Mouse (Mus musculus) neutrophil, adult 5-6 weeks (primary cell): ENCODE measurements at regions not wholly inside any gene's neighbourhood (a gene's known extent, or its start where the extent isn't known, plus 50 kb on each side); places are given as distances from the start of the nearest gene placed in this dataset.

Experiments
- ATAC-seq: fragments of 151-379, 151-347 bp; 2 replicates; pipeline ENCODE4 v1.8.0; 2017; ENCODE audit warnings: mild to moderate bottlenecking, moderate TSS enrichment; ENCODE audit not compliant: insufficient number of reproducible peaks, poor library complexity, low FRiP score, severe bottlenecking; ENCODE audit errors: extremely low read depth

- no peak for ATAC-seq
Measured at GRCm38 (mm10) chr4:71283147-71283546, 474.6 kb downstream of the Gm11232 start.

DNA sequence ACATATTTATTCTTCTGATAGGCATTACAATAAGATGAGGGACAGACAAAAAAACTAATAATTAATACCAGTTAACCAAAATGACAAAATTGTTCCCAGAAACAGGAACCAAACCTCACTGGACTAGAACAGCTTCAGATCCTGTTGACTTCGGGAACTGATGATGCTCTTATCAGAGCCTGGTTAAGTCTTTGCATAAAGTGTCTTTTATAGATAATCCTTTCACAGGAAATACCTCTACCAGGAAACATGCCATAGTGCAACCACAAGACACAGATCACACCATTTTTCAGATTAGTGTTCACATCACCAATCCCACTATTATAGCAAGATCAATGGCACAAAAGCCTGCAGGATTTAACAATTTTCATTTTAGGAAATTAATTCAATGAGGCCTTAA, 478.1 kb downstream of the Gm11232 start:
- no peak for ATAC-seq

- no peak for ATAC-seq
Measured at GRCm38 (mm10) chr4:71259897-71260296, 497.9 kb downstream of the Gm11232 start.

DNA sequence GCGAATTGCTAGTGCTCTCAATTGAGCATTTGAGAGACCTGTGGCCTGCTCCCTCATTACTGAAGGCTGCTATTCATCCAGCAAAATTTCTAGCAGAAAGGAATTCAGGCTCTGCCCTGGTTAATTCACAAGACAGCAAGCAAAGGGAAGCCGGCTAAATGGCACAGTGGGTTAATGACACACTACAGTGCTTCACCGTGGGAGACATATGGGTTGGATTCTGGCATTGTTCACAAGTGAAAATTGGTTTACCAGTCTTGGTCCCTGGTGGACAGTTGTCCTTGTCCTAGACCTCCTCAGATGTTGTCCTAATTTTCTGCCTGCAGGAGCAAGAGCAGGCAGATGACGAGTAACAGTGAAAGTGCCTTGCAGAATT, 527.3 kb downstream of the Gm11232 start:
- ATAC-seq: no peak

DNA sequence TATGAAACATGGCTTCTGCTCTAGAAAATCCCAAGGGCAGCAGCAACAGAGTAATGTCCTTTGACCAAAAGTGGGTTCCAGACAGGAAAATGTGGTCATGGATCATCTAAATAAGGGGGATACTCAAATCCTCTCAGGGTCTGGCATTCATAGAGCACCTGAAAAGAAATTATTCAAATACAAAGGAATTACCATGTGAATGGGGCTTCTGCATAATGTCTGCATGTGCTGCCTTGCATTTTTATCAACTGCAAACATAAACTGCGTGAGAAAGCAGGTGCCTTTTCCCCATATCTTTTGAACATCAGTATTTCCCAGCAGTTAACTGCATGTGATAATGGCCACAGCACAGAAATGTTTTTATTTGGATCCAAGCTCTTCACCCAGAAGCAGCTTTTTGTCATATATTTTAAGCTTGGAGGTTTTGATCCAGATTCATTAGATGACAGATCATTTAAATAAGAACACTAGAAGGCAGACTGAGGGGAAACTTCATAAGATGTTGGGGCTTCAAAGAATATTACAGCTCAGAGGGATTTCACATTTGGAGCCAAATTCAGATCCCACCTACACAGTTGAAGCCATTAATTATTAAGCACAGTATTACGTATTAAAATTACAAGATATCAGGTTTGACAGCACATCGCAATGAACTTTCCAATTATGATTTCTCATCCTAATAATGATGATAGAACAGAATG, 527.8 kb downstream of the Gm11232 start:
- no peak for ATAC-seq

GRCm38 (mm10) chr4:71226653-71227052, 531.1 kb downstream of the Gm11232 start:
- ATAC-seq: no peak

- no peak for ATAC-seq
Measured at GRCm38 (mm10) chr4:71218060-71218459, 539.7 kb downstream of the Gm11232 start.

DNA sequence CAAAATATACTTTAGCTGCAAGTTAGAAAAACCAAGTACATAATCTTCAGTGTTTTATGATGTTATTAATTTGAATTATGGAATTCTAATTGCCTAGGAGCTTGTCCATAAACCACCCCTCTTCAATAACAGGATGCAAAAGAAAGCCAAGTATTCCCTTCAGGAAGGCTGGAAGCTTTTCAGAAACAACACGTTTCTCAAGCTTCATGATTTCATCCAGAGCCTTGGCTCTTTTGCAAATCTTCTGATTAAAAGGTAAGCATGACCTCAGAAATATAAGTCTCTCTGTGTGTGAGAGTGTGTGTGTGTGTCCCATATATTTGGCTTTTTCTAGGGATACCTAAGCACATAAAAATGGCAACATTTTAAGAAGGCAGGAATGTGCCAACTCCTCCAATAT, 570.0 kb downstream of the Gm11232 start:
- ATAC-seq: no peak

DNA sequence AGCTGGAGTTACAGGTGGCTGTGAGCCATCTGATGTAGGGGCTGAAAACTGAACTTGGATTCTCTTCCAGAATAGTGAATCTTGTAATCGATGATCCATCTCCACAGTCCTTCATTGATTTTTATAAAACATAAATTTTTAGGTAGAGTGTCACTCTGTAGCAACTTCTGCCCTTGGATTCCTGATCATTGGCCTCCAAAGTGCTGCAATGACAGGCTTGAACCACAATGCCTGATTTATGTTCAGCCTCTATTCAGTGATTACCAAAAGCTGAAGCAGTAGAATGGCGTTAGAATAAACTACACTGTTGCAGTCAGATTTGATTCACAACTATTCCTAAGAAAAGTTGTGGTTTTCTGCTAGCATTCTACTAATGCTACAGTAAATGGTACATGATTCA, 580.1 kb downstream of the Gm11232 start:
- no peak for ATAC-seq

DNA sequence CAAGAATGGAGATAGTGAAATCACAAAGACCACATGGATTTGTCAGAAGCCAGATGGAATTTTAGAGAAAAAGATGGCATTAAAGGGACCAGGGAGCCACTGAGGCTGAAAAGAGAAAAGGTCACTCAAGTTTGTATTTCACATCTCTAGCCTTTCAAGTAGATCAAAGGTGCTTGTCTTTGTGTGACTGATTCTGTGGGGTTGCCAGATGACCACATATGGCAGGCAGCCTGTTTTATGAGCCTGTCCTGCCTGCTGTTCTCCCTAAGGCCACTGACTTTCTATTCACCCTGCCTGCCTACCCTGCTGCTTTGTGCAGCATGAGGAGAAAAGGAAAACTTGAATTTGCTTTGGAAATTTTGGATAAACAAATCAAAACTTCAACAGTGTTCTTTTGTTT, 592.0 kb downstream of the Gm11232 start:
- ATAC-seq: no peak

- no peak for ATAC-seq
Measured at GRCm38 (mm10) chr4:71131670-71132317, 597.0 kb upstream of the Megf9 start.

DNA sequence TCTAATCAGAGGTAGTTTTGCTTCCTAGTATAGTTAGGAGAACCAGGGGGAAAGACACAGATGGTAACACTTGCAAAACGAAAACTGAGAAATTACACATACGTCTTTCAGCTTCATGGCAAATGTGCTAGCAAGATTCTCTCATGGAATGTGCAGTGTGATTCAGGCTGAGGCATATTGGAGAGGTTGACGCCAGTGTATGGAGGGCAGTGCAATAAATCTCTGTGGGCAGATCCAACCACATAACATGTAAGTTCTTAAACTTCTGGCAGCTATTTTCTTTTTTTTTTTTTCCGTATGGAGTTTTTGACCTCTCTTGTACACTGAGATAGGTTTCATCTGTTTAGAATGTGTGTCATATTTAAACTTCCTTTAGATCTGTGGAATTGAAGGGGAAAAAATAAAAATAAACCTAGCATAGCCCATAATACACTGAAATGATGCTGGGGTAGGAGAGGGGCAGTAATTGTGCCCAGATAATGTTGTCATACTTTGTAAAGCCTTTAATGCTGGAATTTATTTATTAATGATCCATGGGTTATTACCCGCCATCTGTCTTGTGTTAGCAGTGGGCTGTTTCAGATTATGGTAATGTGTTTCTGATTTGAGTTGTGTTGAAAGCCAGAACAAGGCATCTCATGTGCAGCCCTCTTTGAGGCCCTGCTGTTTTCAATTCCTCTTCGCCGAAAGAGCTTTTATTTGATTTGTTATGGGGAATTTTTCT, 596.3 kb upstream of the Megf9 start:
- no peak for ATAC-seq

DNA sequence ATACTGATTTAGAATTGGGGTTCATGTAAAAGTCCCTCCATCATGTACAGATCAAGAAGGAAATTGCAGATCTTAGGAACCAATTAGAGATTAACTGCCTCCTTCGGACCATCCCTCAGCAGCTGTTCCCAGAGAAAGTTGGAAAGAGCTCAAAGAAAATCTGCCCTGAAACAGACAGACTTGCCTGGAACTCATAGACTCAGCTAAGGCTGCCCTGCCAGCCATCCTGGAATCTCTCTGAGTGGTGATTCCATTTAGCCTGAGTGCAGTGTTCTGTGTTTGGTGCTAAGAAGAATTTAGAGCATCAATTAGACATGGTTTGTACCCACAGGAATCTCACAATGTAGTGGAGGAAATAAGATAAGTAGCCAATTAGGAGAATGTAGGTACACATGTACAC, 594.5 kb upstream of the Megf9 start:
- no peak for ATAC-seq
